In genomic region chr4:152169103-152169502, GRCm38 (mm10) we compare ENCODE assay signal across 24 mouse cellular contexts. TPM values are rescaled to one million over a fixed set of nuclear protein-coding genes. Genes with fewer than 3 reads are reported as not detected.
A peak's percentile ranks its signal among the peaks of the same experiment; 100 is the strongest.
DNase-seq lines count a peak whose midpoint lies in the region; TF ChIP-seq lines count a peak whose summit lies in the region.
"Had no signal": no experiment of that assay in that cellular context is flagged by ENCODE, and none has a peak within 500 bp of the region (broad histone marks: within the 10 kb centered on the region; RNA-seq: fewer than 3 reads in every experiment).

No protein-coding gene starts in this region.

- H3K36me3 ChIP-seq in ES-E14 (ENCODE audit: control insufficient read depth, insufficient read depth, low read length, poor library complexity, severe bottlenecking) (no peaks in the 10 kb centered on the region), MEL (ENCODE audit: control insufficient read depth in 1 of 2, insufficient read depth in 2 of 2, low read length in 2 of 2) (no peaks in the 10 kb centered on the region)
- H3K36me3 ChIP-seq: embryonic facial prominence, embryonic 10.5 days; embryonic facial prominence, embryonic 12.5 days; forebrain, embryonic 15.5 days; G1E had no signal

- peak in 1 of 2 experiments; percentile 37; a peak in 2 of 4 replicates for TF ChIP-seq POLR2A in MEL (IDR thresholded peaks at IDR 0.05; ENCODE audit: control insufficient read depth in 1 of 2, insufficient read depth in 1 of 2, low read depth in 1 of 2, low read length in 2 of 2, poor library complexity in 1 of 2)

- TF ChIP-seq CTCF in MEL (IDR thresholded peaks at IDR 0.05 in 2 of 3, conservative IDR thresholded peaks at IDR 0.05 in 1 of 3; ENCODE audit: control insufficient read depth in 1 of 3, insufficient read depth in 1 of 3, low read depth in 2 of 3, low read length in 3 of 3, poor library complexity in 1 of 3, severe bottlenecking in 1 of 3): no peak

- H3K27ac ChIP-seq in ES-E14 (ENCODE audit: insufficient read depth, low read depth, low read length, poor library complexity, severe bottlenecking) (no peak overlapping the region), MEL (ENCODE audit: control insufficient read depth, low read depth, low read length) (no peak overlapping the region)
- H3K27ac ChIP-seq: embryonic facial prominence, embryonic 10.5 days; embryonic facial prominence, embryonic 12.5 days; forebrain, embryonic 13.5 days; forebrain, embryonic 15.5 days had no signal

- H3K4me1 ChIP-seq in ES-E14 (ENCODE audit: control insufficient read depth in 2 of 2, insufficient read depth in 2 of 2, low read length in 2 of 2, poor library complexity in 1 of 2) (peaks cover 0 to 8% of the 10 kb centered on the region in 2 experiments; a peak in 1 of 4 replicates), MEL (ENCODE audit: control insufficient read depth in 1 of 2, insufficient read depth in 2 of 2, low read length in 2 of 2) (peaks cover 0 to 8% of the 10 kb centered on the region in 2 experiments; a peak in 1 of 4 replicates)
- H3K4me1 ChIP-seq: embryonic facial prominence, embryonic 10.5 days; embryonic facial prominence, embryonic 12.5 days had no signal

- no peak for TF ChIP-seq EP300 in MEL (IDR thresholded peaks at IDR 0.05; ENCODE audit: low read depth in 1 of 2, low read length in 2 of 2)

- DNase-seq in ES-E14 (ENCODE audit: low read depth, low spot score) (no peak), MEL (ENCODE audit: low read depth, low spot score) (peak; percentile 47), ZHBTc4 (ENCODE audit: low read depth, low spot score) (peak; percentile 56)
- DNase-seq in left cerebral cortex, postnatal 4 days: no peak
- no peak for DNase-seq in urinary bladder, postnatal 36 days (ENCODE audit: low spot score in 2 of 2)
- DNase-seq: adrenal gland, adult 2 months; adrenal gland, postnatal 10 days; adrenal gland, postnatal 25 days; cerebellum, adult 11 months; cerebellum, adult 18-20 months; cerebellum, adult 8-10 months; cerebellum, postnatal 10 days; cerebellum, postnatal 25 days; forebrain, postnatal 0 days had no signal

- no peaks in the 10 kb centered on the region for H3K79me2 ChIP-seq in MEL (ENCODE audit: control insufficient read depth, insufficient read depth, low read length, poor library complexity)

- TF ChIP-seq RAD21 in MEL (IDR thresholded peaks at IDR 0.05; ENCODE audit: low read depth, low read length): no peak

- H3K4me3 ChIP-seq in ES-E14 (ENCODE audit: insufficient read depth in 1 of 2, low read depth in 1 of 2, low read length in 2 of 2, poor library complexity in 1 of 2, severe bottlenecking in 1 of 2): peak overlapping the region in 1 of 2 experiments; percentile 16; a peak in 1 of 4 replicates
- peak overlapping the region; percentile 47 to 65 for H3K4me3 ChIP-seq in MEL (ENCODE audit: control insufficient read depth in 1 of 2, insufficient read depth in 1 of 2, low read depth in 2 of 2, low read length in 2 of 2)
- H3K4me3 ChIP-seq: embryonic facial prominence, embryonic 10.5 days; embryonic facial prominence, embryonic 12.5 days; forebrain, embryonic 13.5 days; forebrain, embryonic 15.5 days had no signal

- intact Hi-C loops in left cerebral cortex, postnatal 4 days (cut with DNase I): no loop called here

- H3K9me3 ChIP-seq in ES-E14 (ENCODE audit: control insufficient read depth, insufficient read depth, low read depth, low read length) (no peaks in the 10 kb centered on the region), MEL (replicated peaks; ENCODE audit: insufficient read depth, low read length) (no peaks in the 10 kb centered on the region)
- H3K9me3 ChIP-seq: embryonic facial prominence, embryonic 10.5 days; embryonic facial prominence, embryonic 12.5 days; forebrain, embryonic 13.5 days; forebrain, embryonic 15.5 days had no signal

- H3K27me3 ChIP-seq in MEL (ENCODE audit: control insufficient read depth in 1 of 2, insufficient read depth in 2 of 2, low read length in 2 of 2): no peaks in the 10 kb centered on the region

- H3K9ac ChIP-seq in ES-E14 (ENCODE audit: insufficient read depth, low read depth, low read length, poor library complexity, severe bottlenecking) (peak overlapping the region; percentile 64; the same call in 1 of the 2 replicates), MEL (ENCODE audit: control insufficient read depth, low read depth, low read length, poor library complexity, severe bottlenecking) (peak overlapping the region; percentile 68)
- H3K9ac ChIP-seq: embryonic facial prominence, embryonic 12.5 days; forebrain, embryonic 13.5 days; forebrain, embryonic 15.5 days had no signal

- in situ Hi-C loops in ES-E14 (cut with MboI; ENCODE audit: low sequenced_read_pairs in 2 of 2, unreplicated experiment in 2 of 2): no loop called here

TF ChIP-seq in ES-E14, 5 proteins besides CTCF, POLR2A, EP300 and RAD21:
- TF ChIP-seq ZNF384 (IDR thresholded peaks at IDR 0.05; ENCODE audit: low read depth, low read length) (no peak), MAFK (IDR thresholded peaks at IDR 0.05; ENCODE audit: insufficient read depth, low read depth, low read length) (no peak), HCFC1 (IDR thresholded peaks at IDR 0.05; ENCODE audit: borderline replicate concordance, insufficient read depth, low read length) (no peak), CHD2 (IDR thresholded peaks at IDR 0.05; ENCODE audit: low read depth, low read length) (no peak), ZC3H11A (IDR thresholded peaks at IDR 0.05; ENCODE audit: borderline replicate concordance, low read depth, low read length) (no peak)

TF ChIP-seq in MEL, 35 proteins besides CTCF, POLR2A, EP300 and RAD21:
- TF ChIP-seq TBP (IDR thresholded peaks at IDR 0.05; ENCODE audit: low read depth, low read length) (peak; percentile 57; the same call in 1 of the 2 replicates), GATA1 (IDR thresholded peaks at IDR 0.05; ENCODE audit: low read depth, low read length) (peak; percentile 68), USF2 (IDR thresholded peaks at IDR 0.05; ENCODE audit: borderline replicate concordance in 1 of 2, insufficient read depth in 1 of 2, low read depth in 1 of 2, low read length in 2 of 2) (no peak), NELFE (IDR thresholded peaks at IDR 0.05; ENCODE audit: low read depth, low read length) (0 out of 2 replicates have a peak, but pooled peaks have one; percentile 29), HCFC1 (IDR thresholded peaks at IDR 0.05; ENCODE audit: low read depth, low read length) (peak; percentile 41; the same call in 1 of the 2 replicates), ZMIZ1 (IDR thresholded peaks at IDR 0.05; ENCODE audit: low read depth, low read length) (peak; percentile 29; the same call in 1 of the 2 replicates), MAFK (IDR thresholded peaks at IDR 0.05; ENCODE audit: borderline replicate concordance, low read depth, low read length) (no peak), USF1 (IDR thresholded peaks at IDR 0.05; ENCODE audit: low read depth, low read length) (no peak), TCF12 (IDR thresholded peaks at IDR 0.05; ENCODE audit: low read depth, low read length) (peak; percentile 30; the same call in 1 of the 2 replicates)

RNA-seq across cellular contexts. Expression of gene Acot7, which starts 8.8 kb away (rescaled TPM):
- total RNA-seq in ES-E14 (2012; rRNA removed): 38.8 and 51.9 TPM in 2 replicates
- total RNA-seq in MEL (2012; rRNA removed): 81.8 and 92.7 TPM in 2 replicates
- 100 to 1,000 TPM in 1 of 2 experiments, not detected in 1; 127 TPM for polyA plus RNA-seq in MEL (2012; ENCODE audit: insufficient read depth in 1 of 2, insufficient read length in 2 of 2, low read depth in 1 of 2, low replicate concordance in 2 of 2, missing spikeins in 1 of 2)
- 100 to 1,000 TPM; 349 to 380 TPM for total RNA-seq in left cerebral cortex, postnatal 4 days (2021)

RNA-seq across cellular contexts. Expression of gene Hes2, which starts 10.4 kb away (rescaled TPM):
- 0.32 and 0.58 TPM in 2 replicates for total RNA-seq in ES-E14 (2012; rRNA removed)
- 0.20 TPM in 1 of 2 replicates, not detected in the other for total RNA-seq in MEL (2012; rRNA removed)
- polyA plus RNA-seq in MEL (2012; ENCODE audit: insufficient read depth in 1 of 2, insufficient read length in 2 of 2, low read depth in 1 of 2, low replicate concordance in 2 of 2, missing spikeins in 1 of 2): under 1 TPM in 1 of 2 experiments, not detected in 1; 0.28 TPM
- total RNA-seq in left cerebral cortex, postnatal 4 days (2021): not detected
- total RNA-seq: adrenal gland, adult 2 months; adrenal gland, postnatal 10 days; adrenal gland, postnatal 25 days; adrenal gland, postnatal 4 days; forebrain, postnatal 0 days had no signal
- polyA plus RNA-seq: adrenal gland, adult 2 months; brain, embryonic 14.5 days; C2C12; cortical plate, adult 2 months; embryonic facial prominence, embryonic 12.5 days; forebrain, embryonic 11.5 days; forebrain, embryonic 13.5 days; forebrain, embryonic 15.5 days; forebrain, postnatal 0 days had no signal

RNA-seq across cellular contexts. Expression of gene Espn, which starts 16.9 kb away (rescaled TPM):
- total RNA-seq in ES-E14 (2012; rRNA removed) (5.6 and 6.6 TPM in 2 replicates), MEL (2012; rRNA removed) (4.5 and 5.0 TPM in 2 replicates)
- 10 to 100 TPM in 1 of 2 experiments, not detected in 1; 19.6 TPM for polyA plus RNA-seq in MEL (2012; ENCODE audit: insufficient read depth in 1 of 2, insufficient read length in 2 of 2, low read depth in 1 of 2, low replicate concordance in 2 of 2, missing spikeins in 1 of 2)
- under 1 TPM in 1 of 2 experiments, not detected in 1; 0.46 TPM for total RNA-seq in left cerebral cortex, postnatal 4 days (2021)

RNA-seq across cellular contexts. Expression of gene Tnfrsf25, which starts 53.4 kb away (rescaled TPM):
- total RNA-seq in ES-E14 (2012; rRNA removed) (3.8 and 5.7 TPM in 2 replicates), MEL (2012; rRNA removed) (0.49 and 1.1 TPM in 2 replicates)
- polyA plus RNA-seq in MEL (2012; ENCODE audit: insufficient read depth in 1 of 2, insufficient read length in 2 of 2, low read depth in 1 of 2, low replicate concordance in 2 of 2, missing spikeins in 1 of 2): under 1 TPM in 1 of 2 experiments, not detected in 1; 0.97 TPM
- total RNA-seq in left cerebral cortex, postnatal 4 days (2021): 1 to 10 TPM; 2.3 to 2.6 TPM
- total RNA-seq: G1E had no signal
- polyA plus RNA-seq: forebrain, embryonic 11.5 days; G1E had no signal

Comparison
In these comparisons a context has a peak if more than half of its experiments do, and no peak if none do; other contexts are left out.
1. DNase-seq: peak in MEL (single experiment) and ZHBTc4 (single experiment); none in ES-E14 (single experiment), left cerebral cortex, postnatal 4 days (single experiment) and urinary bladder, postnatal 36 days (0 of 2).